Mouse (Mus musculus) ES-E14 (cell line): ENCODE measurements at regions not wholly inside any gene's neighbourhood (a gene's known extent, or its start where the extent isn't known, plus 50 kb on each side); places are given as distances from the start of the nearest gene placed in this dataset.

Source experiments
- DNase-seq: peaks from one replicate; pipeline ENCODE4 v3.0.0-alpha.2; 2013; ENCODE audit warnings: low read depth, low spot score
- H3K27ac ChIP-seq: 2 replicates; pipeline ENCODE4 v1.5.1; 2012; ENCODE audit warnings: low read depth, mild to moderate bottlenecking, low read length, moderate library complexity, mixed read lengths; ENCODE audit not compliant: poor library complexity, insufficient read depth, severe bottlenecking
- H3K36me3 ChIP-seq: 2 replicates; pipeline ENCODE4 v1.6.1; 2012; ENCODE audit warnings: mild to moderate bottlenecking, low read length, moderate library complexity, mixed read lengths; ENCODE audit not compliant: control insufficient read depth, poor library complexity, insufficient read depth, severe bottlenecking
- H3K4me1 ChIP-seq, 2 experiments: fragments of 150-350 bp in 1 of 2; sonication (generic) in 1 of 2; 2 replicates each; pipeline ENCODE4 v1.6.1; 2012; ENCODE audit warnings: low read length in 2 of 2, mild to moderate bottlenecking in 1 of 2, mixed read lengths in 1 of 2; ENCODE audit not compliant: control insufficient read depth in 2 of 2, insufficient read depth in 2 of 2, poor library complexity in 1 of 2
- H3K4me3 ChIP-seq, 2 experiments: fragments of 150-350 bp in 1 of 2; sonication (generic) in 1 of 2; 2 replicates each; pipeline ENCODE4 v1.5.1; 2012; ENCODE audit warnings: low read length in 2 of 2, low read depth in 1 of 2, mild to moderate bottlenecking in 1 of 2, mixed read lengths in 1 of 2; ENCODE audit not compliant: insufficient read depth in 1 of 2, poor library complexity in 1 of 2, severe bottlenecking in 1 of 2
- H3K9ac ChIP-seq: 2 replicates; pipeline ENCODE4 v1.6.1; 2012; ENCODE audit warnings: low read depth, mild to moderate bottlenecking, low read length, mixed read lengths; ENCODE audit not compliant: poor library complexity, insufficient read depth, severe bottlenecking
- H3K9me3 ChIP-seq: fragments of 150-350 bp; sonication (generic); 2 replicates; pipeline ENCODE4 v1.6.1; 2012; ENCODE audit warnings: low read depth, mild to moderate bottlenecking, low read length; ENCODE audit not compliant: control insufficient read depth, insufficient read depth
- CHD2 ChIP-seq: IDR thresholded peaks from 2 replicates; pipeline ENCODE4 v1.6.1; 2014; ENCODE audit warnings: mild to moderate bottlenecking, low read depth, low read length, inconsistent platforms
- HCFC1 ChIP-seq: IDR thresholded peaks from 2 replicates; pipeline ENCODE4 v1.6.1; 2012; ENCODE audit warnings: low read length, inconsistent platforms, borderline replicate concordance; ENCODE audit not compliant: insufficient read depth
- MAFK ChIP-seq: IDR thresholded peaks from 2 replicates; pipeline ENCODE4 v1.6.1; 2014; ENCODE audit warnings: mild to moderate bottlenecking, low read depth, low read length, inconsistent platforms; ENCODE audit not compliant: insufficient read depth
- ZC3H11A ChIP-seq: IDR thresholded peaks from 2 replicates; pipeline ENCODE4 v1.6.1; 2012; ENCODE audit warnings: low read depth, mild to moderate bottlenecking, inconsistent platforms, low read length, borderline replicate concordance
- ZNF384 ChIP-seq: IDR thresholded peaks from 2 replicates; pipeline ENCODE4 v1.6.1; 2012; ENCODE audit warnings: low read depth, low read length, inconsistent platforms
- in situ Hi-C, 2 experiments: fragments of 600-800 bp; cut with MboI; formaldehyde crosslinking; loops; one replicate each; pipeline ENCODE4 v1.15.1; 2025; ENCODE audit warnings: low sequenced_read_pairs in 2 of 2, inconsistent platforms in 1 of 2; ENCODE audit not compliant: unreplicated experiment in 2 of 2

DNA sequence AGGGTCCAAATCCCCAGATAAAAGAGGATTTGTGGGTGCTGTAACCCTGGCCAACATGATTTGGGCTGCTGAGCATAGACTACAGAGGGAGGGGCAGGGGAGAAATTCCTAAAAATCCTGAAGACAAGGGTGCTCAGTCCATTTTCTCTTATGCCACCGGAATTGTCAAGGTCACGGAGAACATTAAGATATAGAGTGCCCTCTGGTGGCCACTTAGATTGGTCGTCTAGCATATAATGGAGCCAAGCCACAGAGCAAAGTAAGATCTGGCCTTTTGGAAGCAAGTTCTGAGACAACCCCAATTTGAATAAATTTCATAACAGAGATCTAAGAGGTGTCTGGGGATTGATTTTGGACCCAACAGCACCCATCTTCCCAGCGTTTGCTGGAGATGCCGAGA is 250.0 kb downstream of the Prr32 start:
- no peak overlapping the region for H3K9ac ChIP-seq
- in situ Hi-C loops = no loop called here

More for the DNA sequence above, 250.0 kb downstream of the Prr32 start:
- peak; percentile 9 for DNase-seq
- TF ChIP-seq CHD2 = no peak
- no peak for TF ChIP-seq ZC3H11A
- TF ChIP-seq MAFK = no peak
- no peak for TF ChIP-seq HCFC1
- TF ChIP-seq ZNF384 = no peak
- Histone ChIP-seq H3K4me3 (no peak overlapping the region), H3K27ac (no peak overlapping the region), H3K4me1 (no peaks in the 10 kb centered on the region), H3K36me3 (no peaks in the 10 kb centered on the region), H3K9me3 (no peaks in the 10 kb centered on the region)
